Mouse (Mus musculus): Measurements from ENCODE around the gene Mospd3.

Mospd3 gene

GRCm38 (mm10) chr5:137600619-137601364 lies at the start of gene Mospd3:
TSS of gene Mospd3 (minus strand) at chr5:137601058.
- DNase-seq (ENCODE audit: low spot score in 2 of 2), result peak; percentile 98 to 99

DNA sequence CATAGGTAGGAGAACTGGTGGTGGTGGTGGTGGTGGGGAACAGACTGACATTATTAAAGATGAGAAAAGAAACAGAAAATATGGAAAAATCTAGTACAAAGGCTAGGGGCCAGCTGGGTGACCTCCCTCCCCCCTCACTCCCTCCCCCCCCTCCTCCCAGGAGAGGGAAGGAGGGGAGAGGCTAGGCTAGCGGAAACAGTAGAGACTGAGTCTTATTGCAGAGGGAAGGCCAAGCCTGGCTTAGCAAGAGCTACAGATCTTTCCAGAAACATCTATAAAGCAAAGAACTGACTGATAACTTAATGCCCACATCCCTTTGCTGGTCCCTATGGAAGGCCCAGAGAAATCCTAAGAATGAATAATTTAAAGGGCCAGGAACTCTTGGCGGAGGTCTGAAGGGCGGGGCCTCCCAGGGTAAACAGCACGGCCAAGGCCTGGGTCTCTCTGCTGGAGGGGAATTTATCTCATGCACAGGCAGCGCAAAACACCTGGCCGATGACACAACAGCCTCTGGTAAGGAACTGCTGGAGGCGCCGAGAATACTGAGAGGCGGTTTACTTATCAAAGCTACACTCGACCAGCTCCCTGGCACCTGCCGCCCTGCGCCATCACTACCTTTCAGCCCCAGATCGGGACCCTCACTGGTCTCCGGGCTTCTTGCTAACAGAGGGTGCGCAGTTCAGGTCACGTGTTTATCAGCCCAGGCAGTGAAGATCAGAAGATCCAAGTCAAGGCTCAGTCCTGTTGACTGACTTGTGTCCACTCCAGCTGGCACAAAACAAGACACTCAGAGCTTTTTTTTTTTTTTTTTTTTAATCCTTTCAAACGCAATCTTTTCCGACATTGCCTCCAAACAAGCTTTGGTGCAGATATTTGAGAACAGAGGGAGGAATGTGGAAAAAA lies 49.1 kb upstream of the Mospd3 start:
- DNase-seq (ENCODE audit: low spot score in 2 of 2), result peak in 1 of 2 experiments; percentile 63

GRCm38 (mm10) chr5:137649251-137649650 lies 48.4 kb upstream of the Mospd3 start:
- DNase-seq (ENCODE audit: low spot score in 2 of 2), result no peak

- no peak for DNase-seq (ENCODE audit: low spot score in 2 of 2)
These were observed 47.2 kb upstream of the Mospd3 start for GRCm38 (mm10) chr5:137647827-137648601.

DNA sequence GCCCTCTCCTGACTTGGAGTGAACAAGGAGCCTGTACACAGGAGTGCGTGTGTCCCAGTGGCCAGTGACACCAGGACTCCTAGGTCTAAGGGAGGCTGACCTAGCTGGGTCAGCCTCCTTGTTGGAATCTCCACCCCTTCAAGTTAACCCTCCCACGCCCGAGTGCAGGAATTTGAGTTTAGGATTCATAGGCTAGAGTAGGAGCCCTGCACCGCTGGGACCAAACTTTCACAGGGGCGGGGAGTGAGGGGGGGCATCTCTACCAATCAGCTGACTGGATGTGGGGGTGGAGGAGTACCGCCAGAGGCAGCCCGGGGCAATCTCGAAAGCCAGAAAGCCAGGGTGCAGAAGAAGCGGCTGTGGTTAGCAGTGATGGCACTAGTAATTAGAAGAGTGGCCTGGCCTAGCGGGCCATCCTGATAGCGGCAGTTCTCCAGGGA lies 44.8 kb upstream of the Mospd3 start, which contains the start of gene Irs3:
TSS of gene Irs3 (minus strand) at position 63 of the 440 bp plus-strand sequence.
- DNase-seq (ENCODE audit: low spot score in 2 of 2), result peak in 1 of 2 experiments; percentile 46

DNA sequence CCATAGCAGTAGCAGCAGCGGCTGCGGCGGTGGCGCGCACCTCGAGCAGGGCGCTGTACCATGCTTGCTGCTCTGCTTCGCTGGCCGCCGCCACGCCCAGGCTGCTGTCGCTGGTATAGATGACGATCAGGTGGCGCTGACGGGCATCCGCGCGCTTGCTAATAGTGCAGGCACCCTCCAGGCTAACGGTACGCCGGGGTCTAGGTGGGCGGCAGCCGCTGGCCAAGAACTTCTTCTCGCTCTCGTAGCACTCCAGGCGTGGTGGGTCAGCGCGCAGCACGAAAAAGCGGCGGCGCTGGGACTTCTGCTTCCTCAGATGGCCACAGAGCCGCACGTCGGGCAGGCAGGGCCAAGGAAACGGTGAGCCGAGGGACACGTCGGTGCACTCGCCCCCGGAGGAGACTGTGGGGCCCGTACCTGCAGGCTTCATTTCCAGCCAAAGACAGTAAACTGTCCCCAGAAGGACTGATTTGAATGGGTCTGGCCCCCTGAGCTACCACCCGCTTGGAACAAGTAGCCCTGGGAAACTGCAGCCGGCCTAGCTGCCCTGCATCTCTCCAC lies 44.3 kb upstream of the Mospd3 start:
- peak; percentile 71 to 84 for DNase-seq (ENCODE audit: low spot score in 2 of 2)

- DNase-seq (ENCODE audit: low spot score in 2 of 2), result no peak
These were observed 43.6 kb upstream of the Mospd3 start for GRCm38 (mm10) chr5:137644484-137644883.

DNA sequence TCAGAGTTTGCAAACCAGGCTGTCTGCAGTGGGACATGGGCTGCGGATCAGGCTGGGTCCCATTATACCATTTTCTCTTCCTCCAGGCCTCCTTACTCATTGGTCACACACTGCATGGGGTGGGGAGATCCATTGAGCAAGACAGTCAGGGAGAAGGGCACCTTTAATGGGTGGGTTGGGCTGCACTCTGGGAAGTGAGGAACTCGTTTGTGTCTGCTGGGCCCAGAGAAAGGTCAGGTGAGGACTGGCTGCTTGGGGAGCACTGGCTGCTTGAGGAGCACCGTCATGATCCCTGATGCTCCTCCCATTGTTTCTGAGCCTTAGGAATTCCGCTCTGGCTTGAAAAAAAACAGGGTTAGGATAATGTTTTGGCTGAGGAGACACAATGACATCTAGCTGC lies 42.0 kb upstream of the Mospd3 start:
- no peak for DNase-seq (ENCODE audit: low spot score in 2 of 2)

DNA sequence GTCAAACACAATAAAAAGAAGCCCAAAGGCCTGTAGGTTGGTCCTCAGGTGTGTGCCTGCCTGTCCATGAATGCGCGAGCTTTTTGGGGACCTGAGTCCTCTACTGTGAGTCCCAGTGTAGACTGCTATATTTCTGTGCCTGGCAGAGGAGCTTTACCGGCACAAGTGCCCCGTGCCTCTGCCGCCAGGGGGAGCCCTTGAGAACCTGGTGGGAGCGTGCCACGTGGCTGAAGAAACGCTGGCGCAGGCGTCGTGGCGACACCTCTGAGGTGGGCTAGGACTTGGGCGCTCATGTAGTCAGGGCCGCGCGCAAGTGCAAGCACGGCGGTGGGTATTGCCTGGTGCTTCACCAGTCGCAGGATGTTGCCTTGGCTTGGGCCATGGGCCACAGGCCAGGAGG lies 40.2 kb upstream of the Mospd3 start, which contains the start of gene Sap25:
TSS of gene Sap25 (plus strand) at position 281 of the 400 bp plus-strand sequence.
- peak; percentile 66 to 88 for DNase-seq (ENCODE audit: low spot score in 2 of 2)

DNA sequence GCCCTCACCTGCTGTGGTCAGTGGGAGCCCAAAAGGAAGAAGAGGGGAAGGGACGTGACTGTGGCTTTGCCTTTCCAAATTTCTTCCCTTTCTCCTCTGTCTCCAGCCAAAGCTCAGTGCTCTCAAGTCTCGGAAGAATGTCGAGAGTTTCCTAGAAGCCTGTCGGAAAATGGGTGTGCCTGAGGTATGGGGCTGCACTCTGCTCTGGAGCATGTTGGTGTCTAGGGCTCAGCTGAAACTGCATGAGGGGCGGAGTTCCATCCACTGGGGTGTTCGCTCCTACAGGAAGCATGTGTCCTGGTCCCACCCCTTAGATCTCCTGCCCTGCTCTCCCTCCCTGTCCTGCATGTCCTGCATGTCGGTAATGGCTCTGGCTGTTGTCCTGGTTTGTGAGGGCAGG lies 38.6 kb upstream of the Mospd3 start:
- DNase-seq (ENCODE audit: low spot score in 2 of 2), result no peak

DNA sequence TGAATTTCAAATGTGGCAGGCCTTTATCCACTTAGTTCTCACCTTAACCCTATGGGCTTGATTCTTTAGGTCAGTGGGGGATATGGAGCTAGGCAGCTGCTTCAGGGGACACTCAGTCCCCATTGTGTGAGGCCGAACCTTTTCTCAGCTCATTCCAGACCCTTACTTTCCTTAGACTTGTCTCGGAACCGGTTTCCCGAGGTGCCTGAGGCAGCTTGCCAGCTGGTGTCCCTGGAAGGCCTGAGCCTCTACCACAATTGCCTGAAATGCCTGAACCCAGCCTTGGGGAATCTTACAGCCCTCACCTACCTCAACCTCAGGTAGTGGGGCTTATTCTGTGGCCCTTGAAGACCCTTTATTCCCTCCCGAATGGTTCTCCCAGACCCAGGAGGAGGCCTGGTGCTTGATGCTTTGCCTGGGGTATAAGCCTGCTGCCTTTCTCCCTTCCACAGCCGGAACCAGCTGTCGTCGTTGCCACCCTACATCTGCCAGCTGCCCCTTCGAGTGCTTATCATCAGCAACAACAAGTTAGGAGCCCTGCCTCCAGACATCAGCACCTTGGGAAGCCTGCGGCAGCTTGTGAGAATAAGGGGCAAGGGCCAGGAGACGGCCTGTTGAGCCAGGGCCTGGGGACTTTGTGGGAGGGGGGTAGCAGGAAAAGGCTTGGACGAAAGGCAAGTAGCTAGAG lies 32.7 kb upstream of the Mospd3 start:
- DNase-seq (ENCODE audit: low spot score in 2 of 2), result no peak

GRCm38 (mm10) chr5:137631591-137631990 lies 30.7 kb upstream of the Mospd3 start:
- DNase-seq (ENCODE audit: low spot score in 2 of 2), result no peak

- peak; percentile 76 to 85 for DNase-seq (ENCODE audit: low spot score in 2 of 2)
These were observed 30.3 kb upstream of the Mospd3 start for GRCm38 (mm10) chr5:137631171-137631570.

DNA sequence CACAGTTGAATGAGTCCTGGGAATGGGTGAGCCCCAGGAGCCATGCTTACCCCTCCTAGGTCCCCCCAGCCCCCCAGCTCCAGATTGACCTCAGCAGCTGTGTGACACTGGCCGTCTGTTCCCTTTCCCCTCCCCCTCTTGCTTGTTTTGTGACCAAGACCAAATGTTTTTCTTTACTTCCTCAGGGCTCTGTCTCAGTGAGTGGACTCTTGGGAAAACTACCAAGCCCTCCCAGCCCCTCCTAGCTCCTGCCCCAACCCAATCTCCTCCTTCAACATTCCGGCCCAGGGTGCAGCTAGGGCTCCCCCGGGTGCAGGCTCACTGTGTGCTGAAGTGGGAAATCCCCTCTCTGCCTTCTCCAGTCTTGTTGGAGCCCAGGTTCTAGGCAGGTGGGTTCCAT lies 29.7 kb upstream of the Mospd3 start:
- DNase-seq (ENCODE audit: low spot score in 2 of 2), result no peak

- peak in 1 of 2 experiments; percentile 46 for DNase-seq (ENCODE audit: low spot score in 2 of 2)
These were observed 29.2 kb upstream of the Mospd3 start for GRCm38 (mm10) chr5:137629906-137630545.

- peak in 1 of 2 experiments; percentile 79 for DNase-seq (ENCODE audit: low spot score in 2 of 2)
These were observed 28.5 kb upstream of the Mospd3 start for GRCm38 (mm10) chr5:137629306-137629721.

DNA sequence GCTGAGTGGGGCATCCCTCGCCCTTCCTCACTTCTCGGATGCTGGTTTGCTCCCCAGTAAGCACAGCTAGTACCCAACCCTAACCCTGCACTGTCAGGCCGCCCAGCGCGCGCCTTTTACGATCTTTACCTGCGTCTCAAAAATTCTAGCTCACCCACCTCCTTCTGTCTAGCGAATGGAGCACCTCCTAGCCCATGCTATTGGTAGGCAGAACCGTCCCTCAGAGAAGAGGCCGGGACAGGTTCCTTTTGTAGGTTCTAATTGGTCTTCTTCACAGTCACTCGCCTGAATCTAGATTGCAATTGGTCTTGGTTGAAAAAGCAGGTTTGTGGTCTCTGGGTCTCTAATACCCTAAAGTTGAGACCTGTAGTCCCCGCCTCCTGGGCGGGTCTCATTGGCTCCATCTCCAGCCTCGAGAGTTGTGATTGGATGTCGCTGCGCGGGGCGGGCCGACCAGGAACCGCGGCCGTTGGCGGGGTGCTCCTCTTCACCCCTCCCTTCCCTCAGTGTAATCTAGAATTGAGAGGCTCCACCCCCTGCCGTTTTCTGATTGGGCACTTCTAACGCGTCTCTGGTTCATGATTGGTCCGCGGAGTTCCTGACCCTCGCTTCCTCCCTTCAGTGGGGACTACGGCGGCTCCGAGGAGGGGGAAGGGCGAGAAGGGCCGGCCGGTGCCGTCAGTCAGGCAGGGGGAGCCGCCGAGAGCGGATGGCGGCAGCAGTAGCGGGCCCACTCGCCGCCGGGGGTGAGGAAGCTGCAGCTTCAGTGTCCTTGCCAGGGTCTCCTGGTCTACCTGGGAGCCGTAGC lies 27.8 kb upstream of the Mospd3 start, which contains the start of the genes Fbxo24, Lrch4 and Gm20605:
TSS of gene Fbxo24 (minus strand) at position 505 of the 808 bp plus-strand sequence.
TSS of gene Lrch4 (plus strand) at position 624 of the 808 bp plus-strand sequence.
TSS of gene Gm20605 (plus strand) at position 678 of the 808 bp plus-strand sequence.
- peak; percentile 97 to 99 for DNase-seq (ENCODE audit: low spot score in 2 of 2)

- no peak for DNase-seq (ENCODE audit: low spot score in 2 of 2)
These were observed 27.1 kb upstream of the Mospd3 start for GRCm38 (mm10) chr5:137627991-137628390.

All from spleen, postnatal 4 days (tissue).